Mouse (Mus musculus): ENCODE measurements around the gene Gm9048. TPM values are rescaled to one million over a fixed set of nuclear protein-coding genes. Genes with fewer than 3 reads are reported as not detected.
"Not testable (repeated sequence)": the region's sequence is repeated elsewhere in the genome, so short reads cannot be mapped to it uniquely, and the experiment has no call there.

The Gm9048 gene
- polyA plus RNA-seq (2015; fragmentation: Nextera tagmentation; extraction: Ambion mirVana): not detected in 2 replicates

- not testable (repeated sequence) for ATAC-seq (ENCODE audit: low read depth); H3K36me3 ChIP-seq (ENCODE audit: control insufficient read depth, insufficient read depth, low read length); H3K4me2 ChIP-seq (ENCODE audit: low read depth, low read length); H3K27me3 ChIP-seq (ENCODE audit: control insufficient read depth, insufficient read depth, low read depth, low read length); H3K4me3 ChIP-seq (ENCODE audit: low read length); H3K9me3 ChIP-seq (ENCODE audit: control insufficient read depth, low read length); H3K27ac ChIP-seq (ENCODE audit: low read length); H3K4me1 ChIP-seq (replicated peaks; ENCODE audit: control insufficient read depth, insufficient read depth, low read length); H3K9ac ChIP-seq (ENCODE audit: low read length)
- no CpG with 5 or more reads among the region's 14 CpGs for WGBS
Observed at GRCm38 (mm10) chr10:118348579-118348978, at the start of gene Gm9048. Gene Gm9048 (minus strand): TSS chr10:118348679.

DNA sequence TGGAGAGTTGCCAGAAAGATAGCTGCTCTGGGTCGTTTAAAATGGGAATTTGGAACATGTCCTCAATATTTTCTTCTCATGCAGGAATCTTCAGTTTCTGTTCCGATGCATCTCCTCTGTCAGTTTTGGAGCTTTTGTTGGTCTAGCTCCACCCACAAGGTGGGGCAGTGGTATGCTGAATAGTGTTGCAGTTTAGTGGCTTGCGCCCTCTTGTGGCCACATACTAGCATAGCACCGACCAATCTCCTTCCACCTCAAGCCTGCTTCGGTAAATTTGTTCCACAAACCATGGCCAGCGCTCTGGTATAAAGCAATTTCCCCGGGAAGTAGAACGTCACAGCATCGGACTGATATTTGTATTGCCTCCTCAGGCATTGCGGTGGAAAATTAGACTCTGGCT, 22.0 kb upstream of the Gm9048 start:
- H3K4me3 ChIP-seq (ENCODE audit: low read length): no peak overlapping the region

DNA sequence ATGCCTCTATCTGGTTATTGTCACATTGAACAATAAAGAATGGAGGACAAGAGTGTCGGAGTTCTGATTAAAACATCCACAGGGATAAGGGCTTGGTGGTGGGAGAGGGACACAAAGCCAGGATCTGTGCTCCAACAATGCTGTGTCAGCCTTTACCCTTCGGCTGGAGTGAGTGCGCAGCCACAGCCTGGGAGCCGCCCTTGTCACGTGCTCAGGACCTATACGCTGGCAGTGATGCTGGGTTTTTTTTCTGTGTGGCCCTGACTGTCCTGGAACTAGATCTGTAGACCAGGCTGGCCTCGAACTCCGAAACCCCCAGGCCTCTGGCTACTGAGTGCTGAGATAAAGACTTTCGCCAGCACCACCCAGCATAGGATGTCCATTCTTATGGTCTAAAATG, 21.0 kb upstream of the Gm9048 start:
- H3K4me3 ChIP-seq (ENCODE audit: low read length): no peak overlapping the region
- ATAC-seq (ENCODE audit: low read depth): no peak
- H3K27me3 ChIP-seq (ENCODE audit: control insufficient read depth, insufficient read depth, low read depth, low read length): no peaks in the 10 kb centered on the region
- H3K9ac ChIP-seq (ENCODE audit: low read length): no peak overlapping the region
- H3K4me1 ChIP-seq (replicated peaks; ENCODE audit: control insufficient read depth, insufficient read depth, low read length): no peaks in the 10 kb centered on the region
- WGBS: 91% methylated on average over 9 of the region's 9 CpGs
- no peak overlapping the region for H3K4me2 ChIP-seq (ENCODE audit: low read depth, low read length)
- H3K27ac ChIP-seq (ENCODE audit: low read length): no peak overlapping the region
- H3K36me3 ChIP-seq (ENCODE audit: control insufficient read depth, insufficient read depth, low read length): no peaks in the 10 kb centered on the region
- H3K9me3 ChIP-seq (ENCODE audit: control insufficient read depth, low read length): no peaks in the 10 kb centered on the region

More for the DNA sequence above, 22.0 kb upstream of the Gm9048 start:
- H3K9ac ChIP-seq (ENCODE audit: low read length): no peak overlapping the region
- no peaks in the 10 kb centered on the region for H3K27me3 ChIP-seq (ENCODE audit: control insufficient read depth, insufficient read depth, low read depth, low read length)
- no peaks in the 10 kb centered on the region for H3K4me1 ChIP-seq (replicated peaks; ENCODE audit: control insufficient read depth, insufficient read depth, low read length)
- WGBS: 3% methylated on average over 10 of the region's 10 CpGs
- no peak overlapping the region for H3K27ac ChIP-seq (ENCODE audit: low read length)
- H3K36me3 ChIP-seq (ENCODE audit: control insufficient read depth, insufficient read depth, low read length): no peaks in the 10 kb centered on the region
- H3K9me3 ChIP-seq (ENCODE audit: control insufficient read depth, low read length): no peaks in the 10 kb centered on the region
- peak overlapping the region; percentile 44 for H3K4me2 ChIP-seq (ENCODE audit: low read depth, low read length)
- ATAC-seq (ENCODE audit: low read depth): peak; percentile 91

DNA sequence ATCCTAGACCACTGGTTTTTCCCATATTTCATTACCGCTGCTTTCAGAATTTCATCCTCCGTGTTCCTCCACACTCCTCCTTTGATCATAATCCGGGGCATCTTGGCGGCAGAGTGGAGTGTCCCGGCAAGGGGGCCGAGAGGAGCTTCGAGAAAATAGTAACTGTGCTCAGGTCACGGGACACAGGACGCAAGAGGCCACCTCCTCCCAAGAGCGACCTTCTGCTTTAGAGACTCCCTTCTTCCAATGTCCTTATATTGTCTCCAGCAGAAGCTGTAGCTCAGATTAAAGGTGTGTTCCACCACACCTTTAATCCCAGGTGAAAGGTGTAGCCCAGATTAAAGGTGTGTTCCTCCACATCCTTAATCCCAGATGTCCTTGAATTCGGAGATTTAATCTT, 5.5 kb upstream of the Gm9048 start, which contains the start of gene Gm9049:
Gene Gm9049, minus strand, starts transcription at position 101 of the 400 bp plus-strand sequence.
- H3K27me3 ChIP-seq (ENCODE audit: control insufficient read depth, insufficient read depth, low read depth, low read length); ATAC-seq (ENCODE audit: low read depth); H3K4me3 ChIP-seq (ENCODE audit: low read length); H3K9me3 ChIP-seq (ENCODE audit: control insufficient read depth, low read length); H3K36me3 ChIP-seq (ENCODE audit: control insufficient read depth, insufficient read depth, low read length); H3K4me2 ChIP-seq (ENCODE audit: low read depth, low read length); H3K9ac ChIP-seq (ENCODE audit: low read length); H3K27ac ChIP-seq (ENCODE audit: low read length); H3K4me1 ChIP-seq (replicated peaks; ENCODE audit: control insufficient read depth, insufficient read depth, low read length): not testable (repeated sequence)
- WGBS: no CpG with 5 or more reads among the region's 11 CpGs

DNA sequence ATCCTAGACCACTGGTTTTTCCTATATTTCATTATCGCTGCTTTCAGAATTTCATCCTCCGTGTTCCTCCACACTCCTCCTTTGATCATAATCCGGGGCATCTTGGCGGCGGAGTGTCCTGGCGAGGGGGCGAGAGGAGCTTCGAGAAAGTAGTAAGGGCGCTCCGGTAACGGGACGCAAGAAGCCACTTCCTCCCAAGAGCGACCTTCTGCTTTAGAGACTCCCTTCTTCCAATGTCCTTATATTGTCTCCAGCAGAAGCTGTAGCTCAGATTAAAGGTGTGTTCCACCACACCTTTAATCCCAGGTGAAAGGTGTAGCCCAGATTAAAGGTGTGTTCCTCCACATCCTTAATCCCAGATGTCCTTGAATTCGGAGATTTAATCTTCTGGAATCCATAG, 5.3 kb downstream of the Gm9048 start, which contains the start of gene Gm9046:
Gene Gm9046, minus strand, starts transcription at position 101 of the 400 bp plus-strand sequence.
- H3K27me3 ChIP-seq (ENCODE audit: control insufficient read depth, insufficient read depth, low read depth, low read length); H3K4me3 ChIP-seq (ENCODE audit: low read length); H3K4me1 ChIP-seq (replicated peaks; ENCODE audit: control insufficient read depth, insufficient read depth, low read length); H3K36me3 ChIP-seq (ENCODE audit: control insufficient read depth, insufficient read depth, low read length); ATAC-seq (ENCODE audit: low read depth); H3K9me3 ChIP-seq (ENCODE audit: control insufficient read depth, low read length); H3K4me2 ChIP-seq (ENCODE audit: low read depth, low read length); H3K27ac ChIP-seq (ENCODE audit: low read length); H3K9ac ChIP-seq (ENCODE audit: low read length): not testable (repeated sequence)
- no CpG with 5 or more reads among the region's 14 CpGs for WGBS

DNA sequence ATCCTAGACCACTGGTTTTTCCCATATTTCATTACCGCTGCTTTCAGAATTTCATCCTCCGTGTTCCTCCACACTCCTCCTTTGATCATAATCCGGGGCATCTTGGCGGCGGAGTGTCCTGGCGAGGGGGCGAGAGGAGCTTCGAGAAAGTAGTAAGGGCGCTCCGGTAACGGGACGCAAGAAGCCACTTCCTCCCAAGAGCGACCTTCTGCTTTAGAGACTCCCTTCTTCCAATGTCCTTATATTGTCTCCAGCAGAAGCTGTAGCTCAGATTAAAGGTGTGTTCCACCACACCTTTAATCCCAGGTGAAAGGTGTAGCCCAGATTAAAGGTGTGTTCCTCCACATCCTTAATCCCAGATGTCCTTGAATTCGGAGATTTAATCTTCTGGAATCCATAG, 10.7 kb downstream of the Gm9048 start, which contains the start of gene Gm9045:
Gene Gm9045, minus strand, starts transcription at position 101 of the 400 bp plus-strand sequence.
- not testable (repeated sequence) for ATAC-seq (ENCODE audit: low read depth); H3K4me2 ChIP-seq (ENCODE audit: low read depth, low read length); H3K36me3 ChIP-seq (ENCODE audit: control insufficient read depth, insufficient read depth, low read length); H3K9ac ChIP-seq (ENCODE audit: low read length); H3K9me3 ChIP-seq (ENCODE audit: control insufficient read depth, low read length); H3K4me3 ChIP-seq (ENCODE audit: low read length); H3K27me3 ChIP-seq (ENCODE audit: control insufficient read depth, insufficient read depth, low read depth, low read length); H3K4me1 ChIP-seq (replicated peaks; ENCODE audit: control insufficient read depth, insufficient read depth, low read length); H3K27ac ChIP-seq (ENCODE audit: low read length)
- no CpG with 5 or more reads among the region's 14 CpGs for WGBS

DNA sequence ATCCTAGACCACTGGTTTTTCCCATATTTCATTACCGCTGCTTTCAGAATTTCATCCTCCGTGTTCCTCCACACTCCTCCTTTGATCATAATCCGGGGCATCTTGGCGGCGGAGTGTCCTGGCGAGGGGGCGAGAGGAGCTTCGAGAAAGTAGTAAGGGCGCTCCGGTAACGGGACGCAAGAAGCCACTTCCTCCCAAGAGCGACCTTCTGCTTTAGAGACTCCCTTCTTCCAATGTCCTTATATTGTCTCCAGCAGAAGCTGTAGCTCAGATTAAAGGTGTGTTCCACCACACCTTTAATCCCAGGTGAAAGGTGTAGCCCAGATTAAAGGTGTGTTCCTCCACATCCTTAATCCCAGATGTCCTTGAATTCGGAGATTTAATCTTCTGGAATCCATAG, 16.2 kb downstream of the Gm9048 start, which contains the start of gene Gm9044:
Gene Gm9044, minus strand, starts transcription at position 101 of the 400 bp plus-strand sequence.
- not testable (repeated sequence) for H3K9me3 ChIP-seq (ENCODE audit: control insufficient read depth, low read length); H3K4me2 ChIP-seq (ENCODE audit: low read depth, low read length); ATAC-seq (ENCODE audit: low read depth); H3K27ac ChIP-seq (ENCODE audit: low read length); H3K27me3 ChIP-seq (ENCODE audit: control insufficient read depth, insufficient read depth, low read depth, low read length); H3K36me3 ChIP-seq (ENCODE audit: control insufficient read depth, insufficient read depth, low read length); H3K9ac ChIP-seq (ENCODE audit: low read length); H3K4me3 ChIP-seq (ENCODE audit: low read length); H3K4me1 ChIP-seq (replicated peaks; ENCODE audit: control insufficient read depth, insufficient read depth, low read length)
- whole genome bisulfite sequencing: no CpG with 5 or more reads among the region's 14 CpGs

DNA sequence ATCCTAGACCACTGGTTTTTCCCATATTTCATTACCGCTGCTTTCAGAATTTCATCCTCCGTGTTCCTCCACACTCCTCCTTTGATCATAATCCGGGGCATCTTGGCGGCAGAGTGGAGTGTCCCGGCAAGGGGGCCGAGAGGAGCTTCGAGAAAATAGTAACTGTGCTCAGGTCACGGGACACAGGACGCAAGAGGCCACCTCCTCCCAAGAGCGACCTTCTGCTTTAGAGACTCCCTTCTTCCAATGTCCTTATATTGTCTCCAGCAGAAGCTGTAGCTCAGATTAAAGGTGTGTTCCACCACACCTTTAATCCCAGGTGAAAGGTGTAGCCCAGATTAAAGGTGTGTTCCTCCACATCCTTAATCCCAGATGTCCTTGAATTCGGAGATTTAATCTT, 21.6 kb downstream of the Gm9048 start, which contains the start of gene Gm9040:
Gene Gm9040, minus strand, starts transcription at position 101 of the 400 bp plus-strand sequence.
- not testable (repeated sequence) for H3K27ac ChIP-seq (ENCODE audit: low read length); H3K9ac ChIP-seq (ENCODE audit: low read length); H3K4me3 ChIP-seq (ENCODE audit: low read length); ATAC-seq (ENCODE audit: low read depth); H3K4me1 ChIP-seq (replicated peaks; ENCODE audit: control insufficient read depth, insufficient read depth, low read length); H3K9me3 ChIP-seq (ENCODE audit: control insufficient read depth, low read length); H3K36me3 ChIP-seq (ENCODE audit: control insufficient read depth, insufficient read depth, low read length); H3K4me2 ChIP-seq (ENCODE audit: low read depth, low read length); H3K27me3 ChIP-seq (ENCODE audit: control insufficient read depth, insufficient read depth, low read depth, low read length)
- WGBS: no CpG with 5 or more reads among the region's 11 CpGs

DNA sequence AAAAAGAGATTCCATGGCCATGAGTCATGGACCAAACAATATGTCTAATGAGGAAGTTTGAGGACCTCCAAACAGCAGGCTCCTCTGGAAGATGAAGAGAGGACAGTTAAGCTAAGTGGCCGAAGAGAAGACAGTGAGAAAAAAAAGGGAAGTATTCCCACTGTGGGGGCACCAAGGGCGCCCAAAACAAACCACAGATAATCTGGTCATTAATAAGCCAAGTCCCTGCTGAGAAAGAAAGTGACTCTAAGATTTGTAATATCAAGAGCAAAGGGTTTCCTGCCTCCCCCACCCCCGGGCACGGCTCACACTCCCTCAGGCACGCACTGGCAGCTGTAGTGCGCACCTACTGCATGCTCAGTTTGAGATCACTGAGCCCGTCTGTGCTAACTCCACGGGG, 29.5 kb downstream of the Gm9048 start:
- Histone ChIP-seq H3K27ac (ENCODE audit: low read length) (no peak overlapping the region), H3K4me2 (ENCODE audit: low read depth, low read length) (no peak overlapping the region), H3K9me3 (ENCODE audit: control insufficient read depth, low read length) (no peaks in the 10 kb centered on the region), H3K4me1 (replicated peaks; ENCODE audit: control insufficient read depth, insufficient read depth, low read length) (no peaks in the 10 kb centered on the region), H3K9ac (ENCODE audit: low read length) (no peak overlapping the region), H3K27me3 (ENCODE audit: control insufficient read depth, insufficient read depth, low read depth, low read length) (no peaks in the 10 kb centered on the region), H3K36me3 (ENCODE audit: control insufficient read depth, insufficient read depth, low read length) (no peaks in the 10 kb centered on the region), H3K4me3 (ENCODE audit: low read length) (no peak overlapping the region)
- 75% methylated on average over 8 of the region's 8 CpGs for WGBS
- no peak for ATAC-seq (ENCODE audit: low read depth)

- H3K9me3 ChIP-seq (ENCODE audit: control insufficient read depth, low read length); H3K36me3 ChIP-seq (ENCODE audit: control insufficient read depth, insufficient read depth, low read length); H3K27me3 ChIP-seq (ENCODE audit: control insufficient read depth, insufficient read depth, low read depth, low read length); H3K4me2 ChIP-seq (ENCODE audit: low read depth, low read length); H3K4me3 ChIP-seq (ENCODE audit: low read length); H3K9ac ChIP-seq (ENCODE audit: low read length); H3K27ac ChIP-seq (ENCODE audit: low read length); H3K4me1 ChIP-seq (replicated peaks; ENCODE audit: control insufficient read depth, insufficient read depth, low read length): not testable (repeated sequence)
- 37% methylated on average over 2 of the region's 2 CpGs for WGBS
- ATAC-seq (ENCODE audit: low read depth): peak; percentile 36; the same call in 1 of the 2 replicates
Observed at GRCm38 (mm10) chr10:118302133-118302532, 46.3 kb downstream of the Gm9048 start.
